Mouse (Mus musculus): ENCODE data around the gene 6430550D23Rik.

DNA sequence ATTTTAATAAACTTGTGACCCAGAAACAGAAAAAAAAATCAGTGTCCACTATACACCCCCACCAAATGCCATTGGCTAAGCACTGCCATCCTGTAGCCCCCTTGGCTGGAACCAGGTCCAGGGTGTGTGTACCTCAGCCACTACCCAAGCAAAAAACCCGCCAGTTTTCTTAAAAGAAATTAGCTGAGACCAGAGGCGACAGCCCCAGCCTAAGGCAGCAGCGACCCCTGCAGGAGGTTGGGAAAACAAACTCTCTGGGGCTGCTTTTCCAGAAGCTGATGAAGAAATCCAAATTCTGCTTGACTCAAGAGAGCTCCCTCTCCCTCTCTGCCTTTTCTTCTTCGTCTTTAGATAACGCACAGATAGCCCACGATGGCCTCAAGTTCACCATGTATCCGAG lies 61.7 kb downstream of the 6430550D23Rik start:
- peak; percentile 98 for TF ChIP-seq CTCF (IDR thresholded peaks at IDR 0.05; ENCODE audit: low read depth, low read length)
- no peak for TF ChIP-seq POLR2A (IDR thresholded peaks at IDR 0.05; ENCODE audit: borderline replicate concordance, low read depth, low read length)

Data from bone marrow macrophage, adult 2 months (primary cell).